Mouse (Mus musculus): Measurements from ENCODE around the gene Atp2a1.

DNA sequence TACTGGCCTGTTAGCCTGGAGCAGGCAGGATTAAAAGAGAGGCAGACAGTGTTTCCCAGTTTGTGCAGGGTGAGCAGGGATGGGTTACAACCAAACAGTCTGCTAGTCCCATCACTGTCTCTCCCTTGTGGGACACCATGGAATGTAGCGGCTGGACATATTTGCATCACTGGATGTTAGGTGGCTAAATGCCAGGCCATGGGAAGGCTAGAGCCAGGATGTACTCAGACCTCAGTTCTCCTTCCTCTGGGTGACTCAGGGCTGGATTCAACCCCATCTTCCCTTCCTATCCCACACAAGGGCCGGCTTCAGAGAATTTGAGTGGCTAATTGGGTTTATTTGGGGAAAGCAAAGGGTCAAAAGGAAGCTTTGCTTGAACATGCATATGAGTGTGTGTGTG, 54.2 kb downstream of the Atp2a1 start:
- TF ChIP-seq CTCF (conservative IDR thresholded peaks at IDR 0.05 in 1 of 2, IDR thresholded peaks at IDR 0.05 in 1 of 2; ENCODE audit: low read depth in 2 of 2, low read length in 2 of 2), result no peak
- TF ChIP-seq EP300 (IDR thresholded peaks at IDR 0.05; ENCODE audit: low read length), result no peak
- TF ChIP-seq USF1 (IDR thresholded peaks at IDR 0.05; ENCODE audit: low read depth, low read length), result no peak
- TF ChIP-seq MYC (IDR thresholded peaks at IDR 0.05; ENCODE audit: low read depth, low read length), result no peak
- TF ChIP-seq MAZ (IDR thresholded peaks at IDR 0.05; ENCODE audit: low read depth, low read length), result no peak
- TF ChIP-seq NRF1 (IDR thresholded peaks at IDR 0.05; ENCODE audit: low read depth, low read length), result no peak
- no peak for TF ChIP-seq UBTF (IDR thresholded peaks at IDR 0.05; ENCODE audit: low read depth, low read length)
- no peak for TF ChIP-seq MEF2A (IDR thresholded peaks at IDR 0.05; ENCODE audit: borderline replicate concordance, low read depth, low read length)
- no peak for TF ChIP-seq MAX (IDR thresholded peaks at IDR 0.05; ENCODE audit: low read length)
- no peak for TF ChIP-seq RCOR1 (conservative IDR thresholded peaks at IDR 0.05; ENCODE audit: low read depth, low read length)
- TF ChIP-seq POLR2A (IDR thresholded peaks at IDR 0.05; ENCODE audit: low read depth, low read length), result no peak
- no peak for TF ChIP-seq ETS1 (conservative IDR thresholded peaks at IDR 0.05; ENCODE audit: low read depth, low read length)
- no peak for TF ChIP-seq ZNF384 (IDR thresholded peaks at IDR 0.05; ENCODE audit: low read depth, low read length)

Data from CH12.LX (cell line).